In the genomic region with DNA sequence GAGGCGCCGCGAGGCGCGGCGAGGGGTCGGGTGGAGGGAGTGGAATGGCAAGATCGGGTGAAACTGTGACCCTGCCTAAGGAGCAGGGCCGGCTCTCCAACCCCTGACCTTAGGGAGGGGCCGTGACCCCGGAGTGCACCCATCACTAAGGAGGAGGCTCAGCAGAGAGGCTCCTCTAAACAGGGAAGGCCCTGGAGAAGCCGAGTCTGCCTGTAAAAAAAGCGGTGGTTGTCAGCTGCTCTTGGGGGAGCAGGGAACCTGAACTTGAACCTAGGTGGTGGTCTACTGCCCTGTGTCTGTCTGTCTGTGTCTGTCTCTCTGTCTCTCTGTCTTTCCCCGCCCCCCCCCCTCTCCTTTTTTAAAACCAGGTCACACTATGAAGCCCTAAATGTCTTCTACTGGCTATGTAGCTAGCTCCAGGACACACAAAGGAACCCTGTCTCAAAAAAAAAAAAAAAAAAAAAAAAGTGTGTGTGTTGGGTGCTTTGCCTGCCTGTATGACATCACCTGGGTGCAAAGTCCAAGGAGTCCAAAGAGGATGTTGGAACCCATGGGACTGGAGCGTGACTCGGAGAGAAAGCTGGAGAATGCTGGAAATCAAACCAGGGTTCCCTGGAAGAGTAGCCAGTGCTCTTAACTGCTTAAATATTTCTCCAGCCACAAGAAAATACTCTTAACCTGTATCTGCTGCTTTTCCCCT, we compare ENCODE assay signal across 8 mouse cellular contexts. TPM values are rescaled to one million over a fixed set of nuclear protein-coding genes. Genes with fewer than 3 reads are reported as not detected.
A peak's percentile ranks its signal among the peaks of the same experiment; 100 is the strongest.
DNase-seq lines count a peak whose midpoint lies in the region; ATAC-seq lines count a peak whose summit lies in the region.

No protein-coding gene starts in this region.

- WGBS in heart, embryonic 16.5 days, result 8% methylated on average over 16 of the region's 16 CpGs
- 11% methylated on average over 16 of the region's 16 CpGs for WGBS in midbrain, embryonic 14.5 days

- H3K27me3 ChIP-seq in heart, embryonic 16.5 days (ENCODE audit: control insufficient read depth, insufficient read depth, low read length), result no peaks in the 10 kb centered on the region
- H3K27me3 ChIP-seq in midbrain, embryonic 14.5 days (ENCODE audit: control insufficient read depth, insufficient read depth, low read length), result no peaks in the 10 kb centered on the region

- DNase-seq in embryo, embryonic 11.5 days (ENCODE audit: low read depth, low spot score), result peak; percentile 16
- DNase-seq in embryo, embryonic 11 days, result no peak
- peak; percentile 58 for DNase-seq in adrenal gland, postnatal 10 days
- peak; percentile 40 to 68 for DNase-seq in kidney, postnatal 4 days
- DNase-seq in midbrain, embryonic 14.5 days, result peak; percentile 31
- DNase-seq in layer of hippocampus, postnatal 10 days (ENCODE audit: low spot score in 2 of 2), result no peak
- no peak for DNase-seq in frontal cortex, postnatal 14 days (ENCODE audit: low spot score in 2 of 2)

- no peaks in the 10 kb centered on the region for H3K9me3 ChIP-seq in heart, embryonic 16.5 days (replicated peaks; ENCODE audit: control insufficient read depth, low read length)
- H3K9me3 ChIP-seq in midbrain, embryonic 14.5 days (ENCODE audit: control insufficient read depth, low read length), result no peaks in the 10 kb centered on the region

- H3K4me1 ChIP-seq in heart, embryonic 16.5 days (ENCODE audit: control insufficient read depth, insufficient read depth, low read length), result peaks cover 26% of the 10 kb centered on the region
- H3K4me1 ChIP-seq in midbrain, embryonic 14.5 days (ENCODE audit: control insufficient read depth, insufficient read depth, low read length), result peaks cover 25% of the 10 kb centered on the region

- peak overlapping the region; percentile 74 for H3K4me3 ChIP-seq in heart, embryonic 16.5 days (ENCODE audit: low read length)
- H3K4me3 ChIP-seq in midbrain, embryonic 14.5 days (replicated peaks; ENCODE audit: low read depth, low read length), result peak overlapping the region; percentile 60

- peak overlapping the region; percentile 96 for H3K9ac ChIP-seq in heart, embryonic 16.5 days (ENCODE audit: low read length)
- H3K9ac ChIP-seq in midbrain, embryonic 14.5 days (replicated peaks; ENCODE audit: low read length), result peak overlapping the region; percentile 95

- H3K4me2 ChIP-seq in heart, embryonic 16.5 days (ENCODE audit: low read depth, low read length), result peak overlapping the region; percentile 86
- H3K4me2 ChIP-seq in midbrain, embryonic 14.5 days (ENCODE audit: low read length), result peak overlapping the region; percentile 88

- H3K36me3 ChIP-seq in heart, embryonic 16.5 days (ENCODE audit: control insufficient read depth, insufficient read depth), result 0 out of 2 replicates have a peak, but pooled peaks cover 2% of the 10 kb centered on the region
- peaks cover 9% of the 10 kb centered on the region for H3K36me3 ChIP-seq in midbrain, embryonic 14.5 days (ENCODE audit: control insufficient read depth, insufficient read depth, low read length)

- ATAC-seq in heart, embryonic 16.5 days (replicated peaks; ENCODE audit: extremely low read depth, insufficient read depth, low FRiP score), result no peak
- ATAC-seq in midbrain, embryonic 14.5 days (ENCODE audit: low FRiP score, low TSS enrichment), result peak; percentile 67

- H3K27ac ChIP-seq in heart, embryonic 16.5 days (ENCODE audit: low read length), result peak overlapping the region; percentile 98
- H3K27ac ChIP-seq in midbrain, embryonic 14.5 days (replicated peaks; ENCODE audit: low read depth, low read length), result peak overlapping the region; percentile 91

RNA-seq across cellular contexts. Expression of gene Ndufs3, which starts 13.5 kb away (rescaled TPM):
- 100 to 1,000 TPM; 692 to 778 TPM for total RNA-seq in adrenal gland, postnatal 10 days (2021)
- 414 and 420 TPM in 2 replicates for polyA plus RNA-seq in heart, embryonic 16.5 days (2015; fragmentation: Nextera tagmentation; extraction: Ambion mirVana)
- 212 and 214 TPM in 2 replicates for polyA plus RNA-seq in midbrain, embryonic 14.5 days (2014; fragmentation: Nextera tagmentation; extraction: Ambion mirVana)
- total RNA-seq in layer of hippocampus, postnatal 10 days (2021), result 100 to 1,000 TPM; 224 to 227 TPM

RNA-seq across cellular contexts. Expression of gene Kbtbd4, which starts 13.6 kb away (rescaled TPM):
- total RNA-seq in adrenal gland, postnatal 10 days (2021), result 10 to 100 TPM; 24.6 to 26.6 TPM
- 27.8 and 29.1 TPM in 2 replicates for polyA plus RNA-seq in heart, embryonic 16.5 days (2015; fragmentation: Nextera tagmentation; extraction: Ambion mirVana)
- 48.6 and 55.2 TPM in 2 replicates for polyA plus RNA-seq in midbrain, embryonic 14.5 days (2014; fragmentation: Nextera tagmentation; extraction: Ambion mirVana)
- 10 to 100 TPM; 30.9 to 34.9 TPM for total RNA-seq in layer of hippocampus, postnatal 10 days (2021)

RNA-seq across cellular contexts. Expression of gene Celf1, which starts 22.0 kb away (rescaled TPM):
- total RNA-seq in adrenal gland, postnatal 10 days (2021), result 10 to 100 TPM; 74.7 to 87.0 TPM
- polyA plus RNA-seq in heart, embryonic 16.5 days (2015; fragmentation: Nextera tagmentation; extraction: Ambion mirVana), result 100 and 108 TPM in 2 replicates
- 83.9 and 95.3 TPM in 2 replicates for polyA plus RNA-seq in midbrain, embryonic 14.5 days (2014; fragmentation: Nextera tagmentation; extraction: Ambion mirVana)
- total RNA-seq in layer of hippocampus, postnatal 10 days (2021), result 100 to 1,000 TPM; 109 to 116 TPM

RNA-seq across cellular contexts. Expression of gene C1qtnf4, which starts 32.5 kb away (rescaled TPM):
- total RNA-seq in adrenal gland, postnatal 10 days (2021), result 1 to 10 TPM; 3.3 to 4.8 TPM
- 10.8 and 11.2 TPM in 2 replicates for polyA plus RNA-seq in heart, embryonic 16.5 days (2015; fragmentation: Nextera tagmentation; extraction: Ambion mirVana)
- 95.3 and 152 TPM in 2 replicates for polyA plus RNA-seq in midbrain, embryonic 14.5 days (2014; fragmentation: Nextera tagmentation; extraction: Ambion mirVana)
- 100 to 1,000 TPM; 157 to 186 TPM for total RNA-seq in layer of hippocampus, postnatal 10 days (2021)

Comparison
In these comparisons a context has a peak if more than half of its experiments do, and no peak if none do; other contexts are left out.
1. DNase-seq: peak in embryo, embryonic 11.5 days (single experiment), adrenal gland, postnatal 10 days (single experiment), kidney, postnatal 4 days (2 of 2) and midbrain, embryonic 14.5 days (single experiment); none in embryo, embryonic 11 days (single experiment), layer of hippocampus, postnatal 10 days (0 of 2) and frontal cortex, postnatal 14 days (0 of 2).